Mouse (Mus musculus) A20 (cell line): ENCODE measurements around the gene Brd2.

Experiments
- DNase-seq: peaks from one replicate; pipeline ENCODE4 v3.0.0-alpha.2; 2011; ENCODE audit warnings: low read depth, low spot score

Gene Brd2

DNA sequence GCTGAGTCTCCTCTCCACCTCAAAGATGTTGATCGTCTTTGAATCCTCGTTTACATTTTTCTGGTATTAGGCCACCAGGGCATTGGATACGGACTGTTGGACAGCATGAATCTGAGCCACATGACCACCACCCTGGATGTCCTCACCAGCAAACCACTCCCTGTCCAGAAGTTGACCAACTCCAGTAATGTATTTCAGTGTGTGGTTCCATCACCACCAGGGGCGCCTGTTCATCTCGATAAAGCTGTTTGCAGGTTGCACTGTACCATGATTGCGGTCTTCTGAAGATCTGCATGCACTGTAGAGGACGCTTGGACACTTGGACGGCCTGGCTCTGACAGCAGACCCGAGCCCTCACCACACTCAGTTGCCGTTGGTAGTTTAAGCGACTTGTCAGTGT, 10.9 kb upstream of the Brd2 start:
- DNase-seq, result peak; percentile 57

DNA sequence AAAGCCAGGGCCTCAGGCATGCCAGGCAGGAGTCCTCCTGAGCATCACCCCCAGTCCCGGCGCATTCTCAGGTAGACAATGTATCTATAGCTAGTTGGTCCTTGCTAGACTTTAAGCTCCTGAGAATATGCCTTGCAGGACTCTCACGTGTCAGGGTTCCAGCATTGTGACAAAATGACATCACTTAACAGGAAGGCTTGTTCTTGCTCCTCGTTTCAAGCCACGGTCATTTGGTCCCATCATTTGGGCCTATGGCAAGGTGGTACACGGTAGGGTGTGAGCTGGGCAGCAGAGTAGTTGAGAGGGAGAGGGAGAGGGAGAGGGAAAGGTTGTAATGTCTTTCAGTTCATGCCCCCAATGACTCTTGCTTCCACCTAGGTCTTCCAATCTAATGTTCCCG, 9.5 kb upstream of the Brd2 start:
- DNase-seq, result no peak

DNA sequence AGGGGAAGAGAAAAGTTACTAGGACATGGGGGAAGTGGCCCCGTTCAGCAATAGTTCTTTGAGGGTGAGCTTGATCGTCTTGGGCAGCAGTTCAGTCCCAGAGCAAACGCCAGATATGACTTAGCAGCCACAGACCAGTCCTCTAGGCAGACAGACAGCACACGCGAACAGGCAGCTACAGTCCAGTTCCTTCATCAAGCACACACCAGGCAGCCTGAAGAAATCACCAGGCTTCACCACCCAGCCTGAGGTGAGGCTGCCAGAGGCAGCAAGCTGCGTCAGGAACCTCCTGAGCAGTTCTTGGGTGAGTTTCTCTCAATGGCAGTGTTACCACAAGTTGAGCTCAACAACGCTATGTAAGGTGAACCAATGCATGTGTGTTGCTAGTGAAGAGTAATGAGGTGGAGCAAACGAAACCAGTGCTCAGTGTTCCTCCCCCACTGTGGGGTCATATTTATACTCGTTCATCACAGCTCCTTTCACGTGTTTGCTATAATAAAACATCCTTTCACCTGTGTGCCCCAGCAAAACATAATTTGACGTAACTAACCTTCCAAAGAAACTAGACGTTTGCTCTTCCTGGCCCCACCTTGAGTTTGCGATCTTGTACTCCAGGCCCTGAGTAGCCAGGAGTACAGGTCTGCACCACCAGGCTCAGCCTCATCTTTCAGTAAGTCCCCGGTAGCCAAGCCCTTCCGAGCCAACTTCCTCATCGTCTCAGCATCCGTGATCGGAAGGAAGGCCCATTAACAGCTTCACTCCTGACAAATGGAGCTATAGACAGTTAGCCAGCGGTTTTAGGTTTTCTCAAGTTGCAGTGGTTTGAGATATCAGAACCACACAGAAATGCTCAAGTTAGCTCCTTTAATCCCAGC, 7.9 kb upstream of the Brd2 start:
- no peak for DNase-seq

DNA sequence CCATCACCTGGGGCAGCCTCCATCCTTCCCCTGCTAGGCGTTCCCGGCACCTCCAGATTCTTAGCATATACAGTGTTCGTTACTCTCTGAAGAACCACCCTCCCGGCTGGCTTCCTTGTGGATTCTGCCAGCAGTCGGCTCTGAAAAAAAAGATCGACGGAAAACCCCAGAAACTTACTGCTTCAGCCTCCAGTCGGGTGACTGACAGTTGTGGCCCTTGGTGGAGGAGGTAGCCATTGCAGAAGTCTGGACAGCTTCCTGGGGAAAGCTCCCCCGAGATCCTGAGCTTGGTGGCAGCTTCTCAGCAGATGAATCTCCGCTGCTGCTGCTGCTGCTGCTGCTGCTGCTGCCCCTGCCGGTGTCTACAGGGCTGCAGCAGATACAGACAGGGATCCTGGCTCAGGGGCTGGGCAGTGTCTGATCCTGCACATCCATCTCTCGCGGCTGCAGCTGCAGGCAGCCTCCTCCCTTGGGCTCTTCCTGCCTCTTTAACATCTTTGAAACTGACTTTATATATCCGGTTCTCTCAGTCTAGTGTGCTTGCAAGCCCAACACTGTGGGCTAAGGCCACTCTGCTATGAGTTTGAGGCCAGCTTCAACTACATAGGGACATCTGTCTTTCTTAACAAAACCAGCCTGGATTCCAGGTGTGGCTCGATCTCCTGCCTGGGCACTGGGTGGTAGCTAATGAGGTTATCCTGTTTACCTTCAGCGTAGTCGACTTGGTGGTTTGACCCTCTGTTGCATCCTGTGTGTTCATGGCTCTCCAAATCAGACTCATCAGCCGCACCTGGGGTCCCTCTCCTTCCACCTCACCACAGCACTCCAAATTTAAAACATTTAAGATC, 6.7 kb upstream of the Brd2 start:
- no peak for DNase-seq

DNA sequence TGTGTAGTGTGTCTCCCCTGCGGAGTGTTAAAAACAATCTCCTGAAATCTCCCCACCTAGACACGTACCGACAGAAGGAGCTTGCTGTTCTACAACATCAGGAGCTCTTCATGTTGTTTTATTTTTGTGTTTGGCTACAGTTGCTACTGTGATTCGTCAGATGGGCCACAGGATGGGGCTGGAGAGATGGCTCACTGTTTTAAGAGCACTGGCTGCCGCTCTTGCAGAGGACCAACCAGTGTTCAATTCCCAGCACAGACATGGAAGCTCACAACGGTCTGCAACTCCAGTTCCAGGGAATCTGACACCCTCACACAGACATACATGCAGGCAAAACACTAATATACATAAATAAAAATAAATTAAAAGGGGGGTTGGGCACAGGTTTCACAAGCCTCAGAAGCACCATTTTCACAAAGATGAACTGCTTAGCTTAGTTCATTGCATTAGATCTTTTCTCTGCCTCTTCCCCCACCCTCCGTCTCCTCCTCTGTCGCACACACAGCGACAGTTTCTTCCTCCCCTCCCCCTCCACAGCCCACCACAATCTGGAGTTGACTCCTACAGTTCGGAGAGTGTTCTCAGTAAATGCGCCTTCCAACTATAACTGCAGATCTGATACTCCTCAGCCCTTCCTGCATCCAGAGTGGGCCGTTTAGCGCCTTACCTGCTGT, 6.0 kb upstream of the Brd2 start:
- DNase-seq, result no peak

DNA sequence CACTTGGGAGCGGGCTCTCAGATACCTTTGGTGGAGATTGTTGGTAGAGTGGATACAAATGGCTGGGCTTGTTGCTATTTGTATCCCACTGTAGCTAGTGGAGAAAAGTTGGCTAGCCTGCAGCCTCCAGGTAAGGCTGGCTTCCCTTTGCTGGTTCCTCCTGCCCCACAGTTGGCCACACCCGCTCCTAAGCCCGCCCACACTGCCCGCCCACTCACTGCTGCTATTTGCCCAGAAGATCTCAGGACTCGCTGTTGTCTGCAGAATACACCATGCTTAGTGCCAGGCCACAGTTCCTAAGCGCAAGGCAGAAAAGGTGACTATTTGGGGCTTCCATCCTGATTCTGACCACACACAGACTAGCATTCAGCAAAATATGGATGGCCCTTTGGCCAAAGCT, 5.0 kb upstream of the Brd2 start:
- peak; percentile 69 for DNase-seq

DNA sequence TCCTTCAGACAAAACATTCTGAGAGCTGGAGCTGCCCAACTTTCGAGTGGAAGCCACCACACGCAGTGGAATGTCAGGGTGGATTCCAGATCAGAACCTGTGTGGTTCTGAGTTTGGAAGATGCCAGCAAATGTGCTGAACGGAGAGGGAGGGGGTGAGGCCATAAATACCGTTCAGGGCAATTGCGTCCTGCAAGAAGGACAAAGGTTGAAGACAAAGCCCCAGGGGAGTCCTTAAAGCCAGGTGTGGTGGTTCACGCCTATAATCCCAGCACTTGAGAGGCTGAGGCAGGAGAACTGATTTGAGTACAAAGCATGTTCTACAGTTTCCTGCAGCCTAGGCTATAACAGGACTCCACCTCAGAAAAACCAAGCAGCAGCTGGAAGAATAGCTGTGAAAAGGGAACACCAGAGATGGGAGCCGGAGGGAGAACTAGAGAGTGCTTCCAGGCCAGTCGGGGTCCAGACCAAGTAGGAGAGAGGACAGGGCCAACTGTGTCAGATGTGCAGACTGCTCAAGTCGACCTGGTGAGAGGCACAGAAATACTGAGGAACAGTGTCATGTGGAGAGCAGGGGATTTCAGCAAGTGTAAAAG, 4.5 kb upstream of the Brd2 start:
- DNase-seq, result peak; percentile 37

DNA sequence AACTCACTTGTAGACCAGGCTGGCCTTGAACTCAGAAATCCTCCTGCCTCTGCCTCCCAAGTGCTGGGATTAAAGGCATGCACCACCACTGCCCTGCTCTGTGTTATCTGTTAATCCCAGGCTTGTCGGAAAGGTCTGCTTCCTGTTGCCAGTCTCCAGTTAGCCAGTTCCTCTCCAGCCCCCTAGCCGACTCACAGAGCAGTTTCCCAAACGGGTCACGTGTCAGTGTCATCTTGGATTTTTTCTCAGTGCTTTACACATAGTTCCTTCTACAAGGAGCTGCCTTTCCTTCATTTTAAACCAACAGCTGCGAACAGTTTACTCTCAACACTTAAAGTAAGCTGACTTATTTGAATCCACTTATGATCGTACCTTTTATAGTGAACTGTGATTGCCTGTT, 2.2 kb upstream of the Brd2 start:
- DNase-seq, result no peak

DNA sequence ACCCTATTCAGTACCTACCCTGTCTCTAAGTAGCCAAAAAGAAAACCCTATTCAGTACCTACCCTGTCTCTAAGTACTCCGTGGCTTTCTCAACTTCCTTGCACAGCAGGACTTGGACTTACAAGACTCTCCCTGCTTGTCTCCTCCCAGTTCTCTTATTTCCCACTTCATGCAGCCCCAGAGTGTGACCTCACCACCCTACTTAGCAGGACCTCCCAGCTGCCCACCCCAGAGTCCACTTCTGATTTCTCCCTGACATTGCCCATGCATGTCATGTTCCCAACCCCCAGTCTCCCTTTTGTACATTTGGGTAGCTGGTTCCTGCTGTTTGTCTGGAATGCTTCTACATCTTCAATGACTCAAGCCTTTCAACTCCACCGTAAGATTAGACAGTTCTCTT, 1.1 kb upstream of the Brd2 start:
- DNase-seq, result peak; percentile 46

DNA sequence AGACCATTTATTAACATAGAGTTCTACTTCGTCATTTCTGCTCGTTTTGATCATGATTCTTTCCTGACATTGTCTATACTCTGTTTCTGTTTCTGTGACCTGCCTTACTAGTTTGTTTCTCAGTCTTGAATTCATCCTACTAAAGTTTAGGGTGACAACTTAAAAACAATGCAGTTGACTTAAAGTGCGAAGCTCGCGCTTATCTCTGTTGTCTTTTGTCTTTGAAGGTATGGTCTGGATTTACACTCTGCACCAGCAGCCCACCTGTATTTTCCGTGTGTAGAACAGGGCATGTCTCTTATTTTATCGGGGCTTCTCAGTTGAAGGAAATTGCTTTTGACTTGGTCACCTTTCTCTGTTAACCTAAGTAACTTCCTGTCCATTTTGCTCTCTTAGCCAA, 677 bp upstream of the Brd2 start:
- DNase-seq, result no peak

DNA sequence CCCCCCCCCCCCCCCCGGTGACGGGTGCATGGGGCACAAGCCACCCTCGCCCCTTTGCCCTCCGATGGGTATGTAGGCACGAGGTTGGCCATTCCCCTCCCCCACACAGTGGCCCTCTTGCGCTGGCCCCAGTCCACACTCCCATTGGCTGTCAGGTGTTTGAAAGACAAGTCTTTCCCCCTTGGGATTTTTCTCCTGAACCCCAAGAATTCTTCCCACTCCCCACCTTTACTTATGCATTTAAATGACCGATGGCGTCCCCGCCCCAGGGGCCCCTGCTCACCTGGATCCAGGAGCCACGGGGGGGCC, 601 bp downstream of the Brd2 start:
- DNase-seq, result no peak

DNA sequence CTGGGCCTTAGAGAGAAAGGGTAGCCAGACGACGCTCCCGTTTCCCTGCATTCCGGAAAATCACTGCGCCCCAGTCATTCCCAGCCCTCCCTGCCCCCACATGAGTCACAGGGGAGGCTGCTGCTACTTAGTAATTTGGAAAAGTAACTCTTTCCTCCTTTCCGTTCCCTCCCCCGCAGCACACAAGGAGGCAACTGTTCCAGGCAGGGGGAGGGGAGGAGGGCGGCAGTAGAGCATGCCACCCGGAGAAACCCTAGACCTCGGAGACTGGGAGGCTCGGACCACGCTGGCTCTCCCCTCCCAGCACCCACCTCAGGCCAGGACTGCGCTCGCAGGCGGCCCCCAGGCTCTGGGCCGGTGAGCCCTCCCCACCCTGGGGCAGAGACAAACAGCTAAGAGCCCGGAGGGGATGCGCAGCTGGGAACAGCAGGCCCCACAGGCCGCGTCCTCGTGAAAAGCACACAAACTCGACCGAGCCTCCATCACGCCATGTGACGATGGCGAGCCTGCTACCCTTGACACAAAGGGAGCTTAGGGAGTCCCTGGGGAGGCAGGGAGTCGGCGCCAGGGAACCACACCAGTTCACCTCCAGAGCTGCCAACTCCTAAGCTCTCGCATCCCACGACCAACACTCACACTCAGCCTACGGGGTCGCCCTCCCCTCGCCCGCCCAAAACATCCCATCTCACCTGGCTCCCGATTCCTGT, 1.1 kb downstream of the Brd2 start:
- peak; percentile 75 for DNase-seq

DNA sequence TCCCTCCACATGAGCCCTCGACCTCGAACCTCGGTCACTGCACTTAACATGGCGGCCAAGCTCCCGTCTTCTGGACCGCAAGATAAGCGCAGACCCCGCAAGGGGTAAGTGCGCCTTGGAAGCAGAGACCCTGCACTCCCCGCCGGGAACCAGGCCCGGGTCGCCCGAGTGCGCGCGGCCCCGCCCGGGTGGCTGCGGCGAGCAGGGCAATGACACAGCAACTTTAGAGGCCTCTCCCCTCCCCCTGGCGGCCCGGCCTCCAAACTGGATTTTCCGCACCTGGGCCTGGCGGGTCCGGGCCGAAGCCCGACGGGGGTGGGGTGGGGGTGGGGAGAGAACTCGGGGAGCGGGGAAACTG, 1.6 kb downstream of the Brd2 start:
- peak; percentile 89 for DNase-seq

DNA sequence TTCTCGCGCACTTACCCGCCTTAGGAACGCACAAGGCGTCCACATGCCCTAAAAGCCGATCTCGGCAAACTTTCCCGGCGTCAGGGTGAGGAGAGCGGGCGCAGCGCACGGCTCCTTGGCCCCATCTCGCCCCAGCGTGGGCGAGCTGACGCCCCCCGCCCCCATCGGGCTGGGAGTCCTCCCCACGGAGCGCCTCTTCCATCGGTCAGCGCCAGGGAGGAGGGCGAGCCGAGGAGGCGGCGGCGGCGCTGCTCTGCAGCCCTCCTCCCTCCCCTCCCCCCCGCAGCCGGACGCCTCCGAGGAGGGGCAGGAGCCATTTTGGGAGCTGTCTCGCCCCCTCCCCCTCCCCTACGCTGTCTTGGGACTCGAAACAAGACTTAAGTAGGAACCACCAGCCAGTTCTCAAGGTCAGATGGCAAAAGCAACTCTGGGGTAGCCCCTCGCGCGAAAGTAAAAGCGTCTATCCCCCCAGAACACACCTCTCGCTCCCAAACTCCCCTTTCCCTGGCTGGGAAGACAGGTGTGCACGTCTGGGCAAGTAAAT, 2.2 kb downstream of the Brd2 start:
- peak; percentile 95 for DNase-seq

DNA sequence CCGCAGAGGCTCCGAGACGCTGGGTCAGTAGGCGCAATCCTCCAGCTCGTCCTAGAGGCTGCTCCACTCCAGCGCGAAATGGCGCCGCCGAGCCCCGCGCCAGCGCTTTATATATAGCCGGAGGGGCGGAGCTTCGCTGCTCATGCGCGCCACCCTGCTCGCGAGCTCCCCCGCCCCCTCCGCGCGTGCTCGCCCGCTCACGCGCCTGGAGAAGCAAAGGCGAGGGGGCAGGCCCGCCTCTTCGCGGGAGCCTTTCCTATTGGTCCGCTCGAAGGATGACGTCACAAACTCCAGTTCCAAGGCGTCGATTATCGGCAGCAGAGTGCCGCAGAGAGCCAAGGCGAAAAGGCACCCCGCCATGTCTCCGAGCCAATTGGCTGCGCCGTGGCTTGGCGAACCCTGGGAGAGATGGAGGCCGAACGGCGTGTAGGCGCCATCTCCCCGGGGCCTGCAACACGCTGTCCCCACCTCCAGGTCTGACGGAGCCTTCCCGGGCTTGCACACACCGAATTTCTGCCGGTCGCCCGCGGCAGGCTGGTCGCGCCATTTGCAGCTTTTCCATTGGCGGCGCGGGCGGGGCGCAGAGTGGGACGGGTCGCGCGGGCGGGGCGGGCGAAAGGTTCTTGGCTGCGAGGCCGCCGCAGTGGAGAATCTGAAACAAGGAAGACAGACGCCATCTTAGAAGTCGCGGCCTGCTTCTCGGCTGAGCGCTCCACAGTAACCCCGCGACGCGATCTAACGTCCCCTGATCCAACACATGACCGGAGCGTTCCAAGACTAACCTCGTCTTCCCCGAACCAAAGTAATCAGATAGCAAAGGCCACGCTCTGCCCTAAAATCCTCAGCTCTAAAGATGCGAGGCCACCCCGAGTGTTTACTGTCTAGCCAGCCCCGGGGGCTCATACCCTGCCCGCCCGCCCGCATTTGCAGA, 2.9 kb downstream of the Brd2 start, which contains the start of gene H2-DMa:
H2-DMa (plus strand) TSS at position 293 of the 931 bp plus-strand sequence.
- DNase-seq, result peak; percentile 99

DNA sequence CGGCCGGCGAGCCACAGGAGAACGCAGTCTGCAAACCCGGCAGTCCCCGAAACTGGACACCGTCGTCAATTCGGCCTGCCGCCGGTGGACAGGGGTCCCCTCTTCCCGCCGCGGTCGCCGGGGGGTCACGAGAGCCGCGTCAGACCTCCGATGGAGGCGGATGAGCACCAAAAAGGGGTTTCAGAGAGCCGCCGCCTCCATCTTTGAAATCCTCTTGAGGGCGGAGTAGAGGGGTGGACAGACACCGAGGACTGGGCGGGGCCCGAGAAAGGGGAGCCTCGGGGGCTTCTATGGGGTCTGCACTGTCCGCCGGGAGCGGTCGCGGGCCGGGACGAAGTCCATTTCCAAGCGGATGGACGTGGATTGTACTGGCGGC, 3.6 kb downstream of the Brd2 start:
- no peak for DNase-seq

DNA sequence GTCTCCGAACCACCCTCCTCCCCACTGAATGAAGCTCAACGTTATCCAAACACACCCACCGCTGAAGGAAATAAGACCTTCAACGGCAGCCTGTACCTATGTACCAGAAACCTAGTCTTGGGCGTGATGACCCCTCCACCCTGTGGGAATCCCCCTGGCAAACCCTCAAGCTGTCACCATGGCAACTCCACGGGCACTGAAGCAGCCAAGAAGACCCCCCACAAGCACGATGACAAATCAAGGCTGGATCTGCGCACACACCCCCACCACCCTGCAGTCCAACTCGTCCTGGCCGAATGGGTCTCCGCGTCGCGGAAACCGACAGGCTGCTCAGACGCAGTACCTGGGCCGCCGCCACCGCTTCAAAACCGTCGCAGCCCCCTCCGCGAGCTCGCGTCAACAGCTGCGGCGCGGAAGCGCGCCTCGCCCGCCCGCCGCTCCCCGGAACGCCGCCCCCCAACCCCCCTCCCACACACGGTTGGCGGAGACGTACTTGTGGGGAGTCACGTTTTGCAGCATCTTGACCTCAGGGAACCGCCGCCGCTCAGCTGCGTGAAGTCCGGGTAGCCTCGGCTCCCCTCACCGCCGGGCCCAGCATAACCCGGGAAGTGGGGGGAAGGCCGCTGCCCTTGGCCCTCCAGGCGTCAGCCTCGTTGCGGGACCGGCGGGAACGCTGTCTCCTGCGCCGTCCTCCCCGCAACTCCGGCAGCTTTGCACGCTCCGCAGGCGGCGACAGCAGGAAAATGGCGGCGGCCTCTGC, 4.1 kb downstream of the Brd2 start:
- peak; percentile 61 for DNase-seq

DNA sequence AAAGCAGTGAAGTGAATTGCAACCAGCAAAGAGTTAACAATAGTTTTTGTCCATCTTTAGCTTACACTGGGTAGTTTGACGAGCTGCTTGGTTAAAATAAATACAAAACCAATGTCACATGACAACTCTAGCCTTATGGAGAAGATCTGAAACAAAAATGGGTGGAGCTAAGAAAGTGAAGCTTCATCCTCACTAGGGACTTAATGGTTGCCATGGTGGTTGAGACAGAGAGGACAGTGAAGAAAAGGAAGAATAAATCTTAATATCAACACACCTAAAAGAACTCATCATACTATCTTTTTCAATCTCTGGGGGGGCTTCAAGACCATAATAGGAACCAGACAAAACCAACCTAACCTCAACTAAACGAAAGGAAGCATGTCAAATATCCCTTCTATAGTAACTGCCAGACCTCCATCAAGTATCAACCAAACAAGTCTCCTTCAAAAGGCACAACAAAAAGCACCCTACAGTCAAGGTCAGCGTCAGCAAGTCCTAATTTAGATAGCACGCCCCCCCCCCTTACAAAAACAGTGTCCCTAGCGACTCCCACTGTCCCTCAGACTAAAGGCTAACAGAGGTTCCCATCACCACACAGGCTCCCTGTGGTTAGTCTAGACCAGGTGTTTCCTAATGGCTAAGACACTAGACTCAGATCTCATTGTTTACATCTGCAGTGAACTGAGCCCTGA, 4.9 kb downstream of the Brd2 start:
- peak; percentile 34 for DNase-seq
